Mouse (Mus musculus) lung, adult 2 months (tissue): ENCODE data around the gene Tff3.

Experiments used
- CTCF ChIP-seq: fragments of 200-500 bp; IDR thresholded peaks from 2 replicates; pipeline ENCODE4 v1.5.1; 2011; ENCODE audit warnings: mild to moderate bottlenecking, low read length, control low read depth; ENCODE audit not compliant: insufficient read depth
- POLR2A ChIP-seq: fragments of 200-500 bp; IDR thresholded peaks from 2 replicates; pipeline ENCODE4 v1.6.1; 2011; ENCODE audit warnings: low read depth, mild to moderate bottlenecking, control low read depth, low read length, borderline replicate concordance; ENCODE audit errors: extremely low read depth

DNA sequence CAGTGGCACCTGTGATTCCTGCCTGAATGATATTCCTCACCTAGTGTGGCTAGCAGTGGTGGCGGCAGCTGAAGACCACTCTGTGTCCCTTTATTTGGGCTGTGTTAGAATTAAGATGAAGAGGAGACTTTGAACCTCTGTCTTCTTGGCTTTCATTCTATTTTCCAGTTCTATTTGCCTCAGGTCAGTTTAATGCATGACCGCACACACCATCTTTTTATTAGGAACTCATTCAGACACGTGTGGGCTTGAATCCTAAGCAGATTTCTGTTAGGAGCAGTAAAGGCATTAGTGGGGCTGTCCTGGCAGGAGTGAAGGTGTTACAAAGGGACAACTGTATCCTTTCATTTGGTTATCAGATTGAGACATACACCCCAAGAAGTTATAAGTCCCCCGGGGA, 30.8 kb upstream of the Tff3 start:
- no peak for TF ChIP-seq POLR2A
- no peak for TF ChIP-seq CTCF
